Mouse (Mus musculus) liver, postnatal 0 days (tissue): Measurements from ENCODE around the gene Gm17409. TPM values are rescaled to one million over a fixed set of nuclear protein-coding genes. Genes with fewer than 3 reads are reported as not detected.

ENCODE experiments used
- ATAC-seq: fragments of 200-750 bp; cut with Nextera tagmentation; 2 replicates; pipeline ENCODE4 v1.8.0; 2017; ENCODE audit warnings: mild to moderate bottlenecking, moderate library complexity
- DNase-seq: peaks from one replicate; pipeline ENCODE4 v3.0.0-alpha.2; 2016
- H3K27ac ChIP-seq: fragments of 300-500 bp; sonication (generic); 2 replicates; pipeline ENCODE4 v1.5.1; 2014; ENCODE audit warnings: antibody characterized with exemption, moderate library complexity, mild to moderate bottlenecking, low read depth
- H3K27me3 ChIP-seq: fragments of 300-500 bp; sonication (generic); 2 replicates; pipeline ENCODE4 v1.6.1; 2014; ENCODE audit warnings: low read length, control low read depth, mixed read lengths; ENCODE audit not compliant: insufficient read depth
- H3K36me3 ChIP-seq: fragments of 300-500 bp; sonication (generic); replicated peaks from 2 replicates; pipeline ENCODE4 v1.6.1; 2014; ENCODE audit warnings: mild to moderate bottlenecking, control low read depth, low read length, moderate library complexity, mixed read lengths; ENCODE audit not compliant: insufficient read depth
- H3K4me1 ChIP-seq: fragments of 300-500 bp; sonication (generic); 2 replicates; pipeline ENCODE4 v1.6.1; 2014; ENCODE audit warnings: antibody characterized with exemption, mild to moderate bottlenecking, control low read depth; ENCODE audit not compliant: insufficient read depth
- H3K4me2 ChIP-seq: fragments of 300-500 bp; sonication (generic); 2 replicates; pipeline ENCODE4 v1.6.1; 2014; ENCODE audit warnings: low read depth, mild to moderate bottlenecking, low read length, moderate library complexity, mixed read lengths
- H3K4me3 ChIP-seq: fragments of 300-500 bp; sonication (generic); 2 replicates; pipeline ENCODE4 v1.5.1; 2014; ENCODE audit warnings: low read depth, low read length
- H3K9ac ChIP-seq: fragments of 300-500 bp; sonication (generic); replicated peaks from 2 replicates; pipeline ENCODE4 v1.6.1; 2014; ENCODE audit warnings: mild to moderate bottlenecking, moderate library complexity
- H3K9me3 ChIP-seq: fragments of 300-500 bp; sonication (generic); 2 replicates; pipeline ENCODE4 v1.6.1; 2016; ENCODE audit warnings: mild to moderate bottlenecking, control low read depth, low read length, mixed read lengths
- CTCF ChIP-seq: sonication (generic); IDR thresholded peaks from 2 replicates; pipeline ENCODE4 v1.5.1; 2016; ENCODE audit warnings: antibody characterized with exemption, low read depth
- EP300 ChIP-seq: IDR thresholded peaks from 2 replicates; pipeline ENCODE4 v1.6.1; 2016; ENCODE audit warnings: antibody characterized with exemption, low read depth, mild to moderate bottlenecking
- WGBS: fragments of 180-500 bp; shearing (Covaris S2); extraction: QIAGEN DNeasy Blood & Tissue Kit; methylation state at CpG from one replicate; pipeline ENCODE4 v1.1.7; 2014; ENCODE audit not compliant: insufficient replicate concordance; 5-methylcytosine and 5-hydroxymethylcytosine counted together
- polyA plus RNA-seq: library from polyadenylated mRNA; unstranded; fragments of >200 nt; fragmentation: Nextera tagmentation; extraction: Ambion mirVana; gene quantifications from 2 replicates; pipeline ENCODE4 v1.2.1, GENCODE M21; 2015

The Gm17409 gene
- polyA plus RNA-seq, 1 experiment from 2014 or later: not detected

GRCm38 (mm10) chr2:58487279-58487560 lies 17.3 kb downstream of the Gm17409 start:
- H3K27me3 ChIP-seq: no peaks in the 10 kb centered on the region
- ATAC-seq (no peak), DNase-seq (no peak)
- no peaks in the 10 kb centered on the region; the same call in 1 of the 2 replicates for H3K36me3 ChIP-seq
- H3K9ac ChIP-seq: no peak overlapping the region
- no peaks in the 10 kb centered on the region for H3K9me3 ChIP-seq
- H3K4me1 ChIP-seq: peaks cover 4% of the 10 kb centered on the region; the same call in 1 of the 2 replicates
- no peak overlapping the region; the same call in 1 of the 2 replicates for H3K27ac ChIP-seq
- WGBS: 82% methylated on average over 3 of the region's 3 CpGs
- TF ChIP-seq EP300 (no peak), CTCF (no peak)
- no peak overlapping the region for H3K4me3 ChIP-seq
- no peak overlapping the region for H3K4me2 ChIP-seq

- H3K36me3 ChIP-seq: no peaks in the 10 kb centered on the region; the same call in 1 of the 2 replicates
- no peaks in the 10 kb centered on the region for H3K27me3 ChIP-seq
- DNase-seq (no peak), ATAC-seq (no peak)
- 68% methylated on average over 8 of the region's 8 CpGs for WGBS
- no peak overlapping the region for H3K9ac ChIP-seq
- H3K27ac ChIP-seq: no peak overlapping the region
- peaks cover 4% of the 10 kb centered on the region; the same call in 1 of the 2 replicates for H3K4me1 ChIP-seq
- no peaks in the 10 kb centered on the region for H3K9me3 ChIP-seq
- TF ChIP-seq CTCF (no peak), EP300 (no peak)
- H3K4me2 ChIP-seq: no peak overlapping the region
- no peak overlapping the region for H3K4me3 ChIP-seq
Measured at GRCm38 (mm10) chr2:58488404-58488803, 18.5 kb downstream of the Gm17409 start.

GRCm38 (mm10) chr2:58489275-58489674 lies 19.4 kb downstream of the Gm17409 start:
- no peak overlapping the region for H3K27ac ChIP-seq
- no peak overlapping the region for H3K9ac ChIP-seq
- H3K4me2 ChIP-seq: no peak overlapping the region
- ATAC-seq: no peak
- 74% methylated on average over 9 of the region's 9 CpGs for WGBS
- no peak overlapping the region for H3K4me3 ChIP-seq
- H3K36me3 ChIP-seq: no peaks in the 10 kb centered on the region; the same call in 1 of the 2 replicates
- H3K27me3 ChIP-seq: no peaks in the 10 kb centered on the region
- no peaks in the 10 kb centered on the region for H3K9me3 ChIP-seq
- DNase-seq: no peak
- TF ChIP-seq EP300 (no peak), CTCF (no peak)
- H3K4me1 ChIP-seq: peaks cover 4% of the 10 kb centered on the region; the same call in 1 of the 2 replicates

GRCm38 (mm10) chr2:58493685-58494635 lies 24.0 kb downstream of the Gm17409 start:
- no peak for DNase-seq
- Histone ChIP-seq H3K27me3 (no peaks in the 10 kb centered on the region), H3K9ac (no peak overlapping the region), H3K27ac (no peak overlapping the region), H3K4me3 (no peak overlapping the region), H3K36me3 (no peaks in the 10 kb centered on the region; the same call in 1 of the 2 replicates), H3K4me1 (no peaks in the 10 kb centered on the region), H3K9me3 (no peaks in the 10 kb centered on the region), H3K4me2 (no peak overlapping the region)
- no peak for ATAC-seq
- TF ChIP-seq CTCF: no peak
- no peak for TF ChIP-seq EP300
- WGBS: 88% methylated on average over 18 of the region's 18 CpGs

DNA sequence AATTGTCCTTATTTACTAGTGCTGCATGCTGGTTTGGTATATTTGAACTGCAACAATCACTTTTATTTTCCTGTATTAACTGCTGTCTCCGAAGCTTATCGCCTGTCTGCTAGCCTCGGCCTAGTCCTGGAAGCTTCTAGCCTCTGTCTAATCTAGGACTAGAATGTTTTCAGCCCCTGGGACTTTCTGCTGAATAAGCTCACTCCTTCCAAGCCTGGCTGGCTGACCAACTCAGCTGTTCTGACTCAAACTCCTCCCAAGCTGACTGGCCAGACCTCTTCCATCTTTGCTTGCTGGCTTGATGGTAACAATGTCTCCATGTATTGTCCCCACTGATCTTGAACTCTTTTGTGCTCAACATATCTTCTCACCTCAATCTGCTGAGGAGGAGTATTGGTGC lies 25.4 kb downstream of the Gm17409 start:
- no peak overlapping the region for H3K27ac ChIP-seq
- no peaks in the 10 kb centered on the region for H3K27me3 ChIP-seq
- ATAC-seq (no peak), DNase-seq (no peak)
- TF ChIP-seq EP300 (no peak), CTCF (no peak)
- H3K9ac ChIP-seq: no peak overlapping the region
- 78% methylated on average over 3 of the region's 3 CpGs for WGBS
- no peaks in the 10 kb centered on the region for H3K4me1 ChIP-seq
- H3K36me3 ChIP-seq: no peaks in the 10 kb centered on the region; the same call in 1 of the 2 replicates
- H3K4me3 ChIP-seq: no peak overlapping the region
- H3K9me3 ChIP-seq: no peaks in the 10 kb centered on the region
- no peak overlapping the region for H3K4me2 ChIP-seq

- Histone ChIP-seq H3K27ac (no peak overlapping the region), H3K27me3 (no peaks in the 10 kb centered on the region), H3K4me2 (peak overlapping the region; percentile 16; the same call in 1 of the 2 replicates), H3K4me1 (no peaks in the 10 kb centered on the region), H3K9ac (no peak overlapping the region), H3K36me3 (no peaks in the 10 kb centered on the region), H3K9me3 (no peaks in the 10 kb centered on the region), H3K4me3 (no peak overlapping the region)
- TF ChIP-seq CTCF (no peak), EP300 (no peak)
- ATAC-seq: no peak
- 35% methylated on average over 8 of the region's 8 CpGs for WGBS
- DNase-seq: no peak
Measured at GRCm38 (mm10) chr2:58496647-58497410, 26.9 kb downstream of the Gm17409 start.
